Mouse (Mus musculus): ENCODE results near the gene Mcf2l.

DNA sequence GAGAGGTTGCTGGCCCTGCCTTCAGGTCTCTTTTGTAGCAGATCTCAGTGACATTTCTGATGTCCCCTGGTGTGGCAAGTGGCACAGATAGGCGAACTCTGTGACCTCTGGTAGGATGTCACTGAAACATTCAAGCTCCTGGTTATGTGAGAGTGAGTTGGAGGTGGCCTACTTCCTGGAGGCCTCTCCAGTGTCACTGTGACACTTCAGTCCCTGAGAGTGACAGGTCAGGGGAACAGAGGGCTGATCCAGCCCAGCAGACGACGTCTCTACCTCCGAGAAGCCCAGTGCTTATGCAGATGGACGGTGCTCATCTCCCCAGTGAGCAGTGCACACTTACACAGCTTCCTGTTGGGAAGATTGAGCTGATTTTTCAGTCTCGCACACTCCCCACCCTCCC, 48.4 kb upstream of the Mcf2l start:
- TF ChIP-seq CTCF (IDR thresholded peaks at IDR 0.05; ENCODE audit: low read depth) (no peak), EP300 (IDR thresholded peaks at IDR 0.05; ENCODE audit: low read depth) (no peak)
